Mouse (Mus musculus) stomach, embryonic 15.5 days (tissue): ENCODE measurements around the gene Lypd4. TPM values are rescaled to one million over a fixed set of nuclear protein-coding genes. Genes with fewer than 3 reads are reported as not detected.
"Not testable (repeated sequence)": the region's sequence is repeated elsewhere in the genome, so short reads cannot be mapped to it uniquely, and the experiment has no call there.

ENCODE experiments used
- ATAC-seq: fragments of 200-750 bp; cut with Nextera tagmentation; 2 replicates; pipeline ENCODE4 v1.8.0; 2017; ENCODE audit warnings: low read depth, moderate number of reproducible peaks, moderate TSS enrichment; ENCODE audit not compliant: insufficient read depth, low FRiP score
- H3K27ac ChIP-seq: fragments of 300-500 bp; sonication (generic); 2 replicates; pipeline ENCODE4 v1.5.1; 2015; ENCODE audit warnings: mild to moderate bottlenecking, inconsistent platforms
- H3K27me3 ChIP-seq: fragments of 300-500 bp; sonication (generic); replicated peaks from 2 replicates; pipeline ENCODE4 v1.6.1; 2015; ENCODE audit warnings: inconsistent platforms
- H3K36me3 ChIP-seq: fragments of 300-500 bp; sonication (generic); 2 replicates; pipeline ENCODE4 v1.6.1; 2015; ENCODE audit warnings: inconsistent platforms
- H3K4me1 ChIP-seq: fragments of 300-500 bp; sonication (generic); 2 replicates; pipeline ENCODE4 v1.6.1; 2015; ENCODE audit warnings: inconsistent platforms
- H3K4me2 ChIP-seq: fragments of 300-500 bp; sonication (generic); 2 replicates; pipeline ENCODE4 v1.6.1; 2015; ENCODE audit warnings: mild to moderate bottlenecking, inconsistent platforms
- H3K4me3 ChIP-seq: fragments of 300-500 bp; sonication (generic); replicated peaks from 2 replicates; pipeline ENCODE4 v1.5.1; 2015; ENCODE audit warnings: inconsistent platforms
- H3K9ac ChIP-seq: fragments of 300-500 bp; sonication (generic); 2 replicates; pipeline ENCODE4 v1.6.1; 2015; ENCODE audit warnings: inconsistent platforms
- H3K9me3 ChIP-seq: fragments of 300-500 bp; sonication (generic); 2 replicates; pipeline ENCODE4 v1.6.1; 2016; ENCODE audit warnings: inconsistent platforms
- WGBS: fragments of 180-500 bp; shearing (Covaris S2); methylation state at CpG from one replicate; pipeline ENCODE4 v1.1.7; 2015; 5-methylcytosine and 5-hydroxymethylcytosine counted together
- polyA plus RNA-seq: library from polyadenylated mRNA; unstranded; fragments of >200 nt; fragmentation: Nextera tagmentation; extraction: Ambion mirVana; gene quantifications from 2 replicates; pipeline ENCODE4 v1.2.1, GENCODE M21; 2015

Lypd4 gene
- polyA plus RNA-seq, 1 experiment from 2014 or later = not detected

DNA sequence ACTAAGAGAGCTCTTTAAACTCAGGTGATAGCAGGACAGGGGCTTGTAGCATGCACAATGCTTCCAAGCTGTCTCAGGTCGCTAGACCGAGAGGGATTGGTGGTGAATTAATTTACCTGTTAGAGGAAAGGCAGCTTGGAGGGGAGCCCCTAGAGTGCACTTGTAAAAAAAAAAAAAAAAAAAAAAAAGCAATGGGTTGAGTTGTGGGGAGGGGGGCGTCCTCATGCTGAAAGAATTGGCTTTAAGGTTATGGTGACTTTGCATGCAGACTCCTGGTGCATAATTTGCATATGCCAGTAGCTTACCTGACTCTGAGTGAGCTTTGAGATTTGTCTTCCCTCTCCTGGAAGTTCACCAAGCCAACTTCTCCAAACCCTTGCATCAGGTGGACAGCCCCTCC is 29.4 kb downstream of the Lypd4 start:
- no peak overlapping the region for H3K9ac ChIP-seq
- H3K4me1 ChIP-seq = no peaks in the 10 kb centered on the region
- H3K4me3 ChIP-seq = no peak overlapping the region
- H3K36me3 ChIP-seq = no peaks in the 10 kb centered on the region
- no peaks in the 10 kb centered on the region for H3K9me3 ChIP-seq
- no peak overlapping the region for H3K4me2 ChIP-seq
- 62% methylated on average over 3 of the region's 3 CpGs for WGBS
- no peak for ATAC-seq
- H3K27ac ChIP-seq = no peak overlapping the region
- H3K27me3 ChIP-seq = no peaks in the 10 kb centered on the region

DNA sequence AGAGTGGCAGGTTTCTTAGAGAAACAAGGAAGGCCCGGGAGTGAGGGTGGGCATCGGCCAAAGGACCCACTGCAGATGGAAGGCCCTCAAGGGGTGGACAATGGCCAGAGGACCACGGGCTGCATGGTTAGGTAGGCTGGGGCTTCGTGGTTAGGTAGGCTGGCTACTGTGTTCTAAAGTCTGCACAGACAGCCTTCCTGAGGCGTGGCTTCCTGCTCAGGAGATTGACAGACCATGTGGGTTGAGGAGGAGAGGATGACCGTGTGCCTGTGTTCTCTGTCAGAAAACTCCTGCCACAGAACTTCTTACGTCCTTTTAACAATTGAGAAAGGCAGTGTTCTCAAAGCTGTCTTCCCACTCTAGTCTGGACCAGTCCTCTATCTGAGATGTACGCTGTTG is 30.3 kb downstream of the Lypd4 start:
- ATAC-seq = no peak
- H3K9ac ChIP-seq = no peak overlapping the region
- no peaks in the 10 kb centered on the region for H3K9me3 ChIP-seq
- no peak overlapping the region for H3K4me3 ChIP-seq
- no peaks in the 10 kb centered on the region for H3K27me3 ChIP-seq
- no peaks in the 10 kb centered on the region for H3K4me1 ChIP-seq
- H3K4me2 ChIP-seq = no peak overlapping the region
- 72% methylated on average over 8 of the region's 8 CpGs for WGBS
- no peak overlapping the region for H3K27ac ChIP-seq
- H3K36me3 ChIP-seq = no peaks in the 10 kb centered on the region

DNA sequence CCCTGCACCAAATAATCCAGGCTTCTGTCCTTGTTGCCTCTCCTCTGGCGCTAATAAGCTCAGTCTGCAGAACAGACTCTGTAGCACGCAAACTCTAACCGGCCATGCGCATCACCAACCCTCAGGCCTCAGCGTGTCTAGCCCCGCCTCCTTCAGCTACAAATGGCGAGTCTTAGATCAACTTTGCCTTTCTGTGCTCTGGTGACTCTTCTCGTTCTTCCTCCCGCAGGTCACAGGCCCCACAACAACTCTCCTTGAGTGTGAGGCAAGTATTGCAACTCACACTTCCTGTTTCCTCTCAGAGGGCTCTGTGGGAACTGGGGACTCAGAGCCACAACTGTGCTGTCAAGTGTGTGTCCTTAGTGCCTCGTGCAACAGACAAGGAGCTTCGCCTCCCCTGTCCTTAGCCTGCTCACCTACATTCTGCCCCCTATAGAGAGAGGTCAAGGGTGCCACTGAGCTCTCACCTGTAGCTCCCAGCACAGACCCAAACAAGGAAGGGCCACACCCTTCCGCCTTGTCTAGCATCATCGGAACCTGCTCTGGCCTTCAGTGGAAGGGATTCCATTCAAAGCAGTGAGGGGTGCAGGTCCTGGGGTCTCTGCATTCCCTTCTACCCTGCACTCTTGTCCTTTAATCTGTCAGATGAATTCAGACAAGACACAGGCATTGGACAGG is 30.9 kb downstream of the Lypd4 start:
- ATAC-seq, H3K9me3 ChIP-seq, H3K27me3 ChIP-seq, H3K36me3 ChIP-seq, H3K4me2 ChIP-seq, H3K27ac ChIP-seq, H3K9ac ChIP-seq, H3K4me3 ChIP-seq, H3K4me1 ChIP-seq: not testable (repeated sequence)
- 47% methylated on average over 13 of the region's 13 CpGs for WGBS

GRCm38 (mm10) chr7:24827181-24827580 is 42.6 kb downstream of the Lypd4 start:
- Histone ChIP-seq H3K4me3 (no peak overlapping the region), H3K27me3 (no peaks in the 10 kb centered on the region), H3K36me3 (no peaks in the 10 kb centered on the region), H3K27ac (no peak overlapping the region), H3K4me2 (no peak overlapping the region), H3K9ac (no peak overlapping the region), H3K4me1 (no peaks in the 10 kb centered on the region), H3K9me3 (no peaks in the 10 kb centered on the region)
- ATAC-seq = no peak
- 86% methylated on average over 4 of the region's 4 CpGs for WGBS

DNA sequence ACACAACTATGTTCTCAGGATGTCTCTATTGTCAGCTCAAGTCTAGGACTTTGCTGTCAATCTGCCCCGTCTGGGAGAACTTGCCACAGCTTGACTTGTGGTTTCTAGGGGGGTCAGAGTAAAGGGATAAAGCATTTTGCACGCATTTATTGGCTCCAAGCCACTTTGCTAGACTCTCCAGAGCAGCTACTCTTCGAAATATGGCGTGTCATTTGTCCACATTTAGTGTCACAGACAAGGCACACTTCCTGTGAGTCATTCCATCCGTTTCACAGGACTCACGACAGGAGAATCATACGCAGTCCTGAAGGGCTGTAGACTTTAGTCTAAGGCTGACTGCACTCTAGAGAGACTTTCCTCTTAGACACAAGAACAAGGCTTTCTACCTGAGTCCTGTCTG is 45.3 kb downstream of the Lypd4 start:
- no peak for ATAC-seq

GRCm38 (mm10) chr7:24817502-24817901 is 52.2 kb downstream of the Lypd4 start:
- Histone ChIP-seq H3K36me3 (no peaks in the 10 kb centered on the region), H3K27ac (no peak overlapping the region), H3K4me1 (no peaks in the 10 kb centered on the region), H3K9ac (no peak overlapping the region), H3K9me3 (no peaks in the 10 kb centered on the region), H3K4me2 (no peak overlapping the region), H3K27me3 (no peaks in the 10 kb centered on the region), H3K4me3 (no peak overlapping the region)
- ATAC-seq = 0 out of 2 replicates have a peak, but pooled peaks have one; percentile 68
- 0% methylated on average over 3 of the region's 3 CpGs for WGBS

More for the DNA sequence above, 45.3 kb downstream of the Lypd4 start:
- no peaks in the 10 kb centered on the region for H3K36me3 ChIP-seq
- 62% methylated on average over 7 of the region's 7 CpGs for WGBS
- no peak overlapping the region for H3K4me3 ChIP-seq
- H3K4me2 ChIP-seq = no peak overlapping the region
- H3K9ac ChIP-seq = no peak overlapping the region
- H3K27me3 ChIP-seq = no peaks in the 10 kb centered on the region
- no peak overlapping the region for H3K27ac ChIP-seq
- H3K4me1 ChIP-seq = no peaks in the 10 kb centered on the region
- no peaks in the 10 kb centered on the region for H3K9me3 ChIP-seq

Other genes with a start within 250 kb of the Lypd4 start
- 22.6 and 42.2 TPM in 2 replicates for gene Lypd3, start 233.4 kb downstream of the Lypd4 start, polyA plus RNA-seq
- gene Tex101, start 193.3 kb downstream of the Lypd4 start, polyA plus RNA-seq = 0.21 TPM in 1 of 2 replicates, not detected in the other
- not detected in 2 replicates for gene BC049730, start 160.7 kb downstream of the Lypd4 start, polyA plus RNA-seq
- not detected in 2 replicates for gene Gm4763, start 143.0 kb downstream of the Lypd4 start, polyA plus RNA-seq
- 3.3 and 3.7 TPM in 2 replicates for gene Cd177, start 109.6 kb downstream of the Lypd4 start, polyA plus RNA-seq
- gene Ceacam10, start 92.7 kb downstream of the Lypd4 start, polyA plus RNA-seq = 0.95 and 1.2 TPM in 2 replicates
- 13.5 and 34.6 TPM in 2 replicates for gene Gm9844, start 7.7 kb downstream of the Lypd4 start, polyA plus RNA-seq
- gene Dmrtc2, start 116 bp upstream of the Lypd4 start, polyA plus RNA-seq = not detected in 2 replicates
- gene Rps19, start 14.4 kb upstream of the Lypd4 start, polyA plus RNA-seq = 2,480 and 2,486 TPM in 2 replicates
- 1.1 and 1.5 TPM in 2 replicates for gene Cd79a, start 27.4 kb upstream of the Lypd4 start, polyA plus RNA-seq
- gene Arhgef1, start 33.0 kb upstream of the Lypd4 start, polyA plus RNA-seq = 86.9 and 97.5 TPM in 2 replicates
- not detected in 2 replicates for gene Gm4881, start 74.6 kb upstream of the Lypd4 start, polyA plus RNA-seq
- gene Rabac1, start 102.8 kb upstream of the Lypd4 start, polyA plus RNA-seq = 172 and 217 TPM in 2 replicates
- gene Atp1a3, start 136.0 kb upstream of the Lypd4 start, polyA plus RNA-seq = 3.6 and 4.3 TPM in 2 replicates
- gene Grik5, start 202.4 kb upstream of the Lypd4 start, polyA plus RNA-seq = 5.4 and 6.3 TPM in 2 replicates
- 26.7 and 27.3 TPM in 2 replicates for gene Zfp574, start 202.6 kb upstream of the Lypd4 start, polyA plus RNA-seq